Mouse (Mus musculus) midbrain, embryonic 13.5 days (tissue): ENCODE results near the gene Pmis2. TPM values are rescaled to one million over a fixed set of nuclear protein-coding genes. Genes with fewer than 3 reads are reported as not detected.

Experiments used
- ATAC-seq: fragments of 200-750 bp; cut with Nextera tagmentation; 2 replicates; pipeline ENCODE4 v1.8.0; 2017; ENCODE audit warnings: mild to moderate bottlenecking, moderate TSS enrichment, moderate library complexity
- H3K27ac ChIP-seq: fragments of 300-500 bp; sonication (generic); 2 replicates; pipeline ENCODE4 v1.5.1; 2015; ENCODE audit warnings: inconsistent platforms, mild to moderate bottlenecking, moderate library complexity
- H3K27me3 ChIP-seq: fragments of 300-500 bp; sonication (generic); 2 replicates; pipeline ENCODE4 v1.6.1; 2015; ENCODE audit warnings: mild to moderate bottlenecking, inconsistent platforms
- H3K36me3 ChIP-seq: fragments of 300-500 bp; sonication (generic); 2 replicates; pipeline ENCODE4 v1.6.1; 2015; ENCODE audit warnings: mild to moderate bottlenecking, inconsistent platforms
- H3K4me1 ChIP-seq: fragments of 300-500 bp; sonication (generic); replicated peaks from 2 replicates; pipeline ENCODE4 v1.6.1; 2015; ENCODE audit warnings: inconsistent platforms
- H3K4me2 ChIP-seq: fragments of 300-500 bp; sonication (generic); replicated peaks from 2 replicates; pipeline ENCODE4 v1.6.1; 2015; ENCODE audit warnings: moderate library complexity, mild to moderate bottlenecking, inconsistent platforms
- H3K4me3 ChIP-seq: fragments of 300-500 bp; sonication (generic); replicated peaks from 2 replicates; pipeline ENCODE4 v1.5.1; 2015; ENCODE audit warnings: mild to moderate bottlenecking, inconsistent platforms
- H3K9ac ChIP-seq: fragments of 300-500 bp; sonication (generic); replicated peaks from 2 replicates; pipeline ENCODE4 v1.6.1; 2015; ENCODE audit warnings: mild to moderate bottlenecking, inconsistent platforms
- H3K9me3 ChIP-seq: fragments of 300-500 bp; sonication (generic); 2 replicates; pipeline ENCODE4 v1.6.1; 2016; ENCODE audit warnings: mild to moderate bottlenecking, inconsistent platforms
- WGBS: fragments of 180-500 bp; shearing (Covaris S2); methylation state at CpG from one replicate; pipeline ENCODE4 v1.1.7; 2015; 5-methylcytosine and 5-hydroxymethylcytosine counted together
- polyA plus RNA-seq: library from polyadenylated mRNA; unstranded; fragments of >200 nt; fragmentation: Nextera tagmentation; extraction: Ambion mirVana; gene quantifications from 2 replicates; pipeline ENCODE4 v1.2.1, GENCODE M21; 2015

Gene Pmis2
- polyA plus RNA-seq, result not detected in 2 replicates

- no peak within 1 kb of the TSS for H3K4me3 ChIP-seq
- peaks cover 6% of the 10 kb centered on the region; the same call in 1 of the 2 replicates for H3K27me3 ChIP-seq
- WGBS, result 71% methylated on average over 9 of the region's 9 CpGs
- no peaks in the 10 kb centered on the region for H3K36me3 ChIP-seq
- H3K4me1 ChIP-seq, result no peaks in the 10 kb centered on the region
- H3K9me3 ChIP-seq, result no peaks in the 10 kb centered on the region
- H3K27ac ChIP-seq, result no peak within 1 kb of the TSS
- no peak within 1 kb of the TSS for H3K9ac ChIP-seq
- no peak within 1 kb of the TSS for H3K4me2 ChIP-seq
- ATAC-seq, result no peak
These were observed at the start of gene Pmis2 for GRCm38 (mm10) chr7:30671480-30671879. TSS of gene Pmis2 (minus strand) at chr7:30671605.

GRCm38 (mm10) chr7:30719669-30720068 lies 48.3 kb upstream of the Pmis2 start:
- H3K4me3 ChIP-seq, result no peak overlapping the region
- H3K27me3 ChIP-seq, result peaks cover 44% of the 10 kb centered on the region
- H3K9ac ChIP-seq, result no peak overlapping the region
- ATAC-seq, result no peak
- WGBS, result 88% methylated on average over 5 of the region's 5 CpGs
- H3K4me2 ChIP-seq, result no peak overlapping the region
- no peak overlapping the region for H3K27ac ChIP-seq
- no peaks in the 10 kb centered on the region for H3K36me3 ChIP-seq
- no peaks in the 10 kb centered on the region for H3K9me3 ChIP-seq
- peaks cover 16% of the 10 kb centered on the region for H3K4me1 ChIP-seq

- Histone ChIP-seq H3K9me3 (no peaks in the 10 kb centered on the region), H3K9ac (peak overlapping the region; percentile 28; the same call in 1 of the 2 replicates), H3K27me3 (peaks cover 44% of the 10 kb centered on the region), H3K4me3 (peak overlapping the region; percentile 35), H3K27ac (no peak overlapping the region), H3K4me2 (peak overlapping the region; percentile 57), H3K36me3 (no peaks in the 10 kb centered on the region), H3K4me1 (peaks cover 13% of the 10 kb centered on the region)
- 9% methylated on average over 14 of the region's 14 CpGs for WGBS
- ATAC-seq, result no peak
These were observed 46.3 kb upstream of the Pmis2 start for GRCm38 (mm10) chr7:30717716-30718046.

- peaks cover 13% of the 10 kb centered on the region for H3K4me1 ChIP-seq
- H3K9me3 ChIP-seq, result no peaks in the 10 kb centered on the region
- peak; percentile 92 for ATAC-seq
- peak overlapping the region; percentile 57 for H3K4me2 ChIP-seq
- WGBS, result 3% methylated on average over 43 of the region's 43 CpGs
- H3K27me3 ChIP-seq, result peaks cover 44% of the 10 kb centered on the region
- H3K9ac ChIP-seq, result peak overlapping the region; percentile 28; the same call in 1 of the 2 replicates
- H3K27ac ChIP-seq, result no peak overlapping the region
- H3K36me3 ChIP-seq, result no peaks in the 10 kb centered on the region
- H3K4me3 ChIP-seq, result peak overlapping the region; percentile 35
These were observed 45.8 kb upstream of the Pmis2 start for GRCm38 (mm10) chr7:30717006-30717715.

- Histone ChIP-seq H3K36me3 (no peaks in the 10 kb centered on the region), H3K4me2 (no peak within 1 kb of the TSS), H3K4me1 (peaks cover 2% of the 10 kb centered on the region; the same call in 1 of the 2 replicates), H3K4me3 (no peak within 1 kb of the TSS), H3K27me3 (peaks cover 23% of the 10 kb centered on the region), H3K9ac (no peak within 1 kb of the TSS), H3K9me3 (no peaks in the 10 kb centered on the region), H3K27ac (no peak within 1 kb of the TSS)
- ATAC-seq, result no peak
- WGBS, result 87% methylated on average over 3 of the region's 3 CpGs
These were observed 40.5 kb upstream of the Pmis2 start, which contains the start of gene Atp4a for GRCm38 (mm10) chr7:30711942-30712341. TSS of gene Atp4a (plus strand) at chr7:30712209.

- Histone ChIP-seq H3K36me3 (no peaks in the 10 kb centered on the region), H3K4me3 (no peak overlapping the region), H3K4me2 (no peak overlapping the region), H3K27me3 (no peaks in the 10 kb centered on the region), H3K9ac (no peak overlapping the region), H3K4me1 (no peaks in the 10 kb centered on the region), H3K27ac (no peak overlapping the region), H3K9me3 (no peaks in the 10 kb centered on the region)
- 88% methylated on average over 1 of the region's 1 CpGs for WGBS
- no peak for ATAC-seq
These were observed 36.0 kb upstream of the Pmis2 start for GRCm38 (mm10) chr7:30707441-30707840.

- Histone ChIP-seq H3K4me2 (no peak overlapping the region), H3K9ac (no peak overlapping the region), H3K9me3 (no peaks in the 10 kb centered on the region), H3K27ac (no peak overlapping the region), H3K4me3 (no peak overlapping the region), H3K4me1 (no peaks in the 10 kb centered on the region), H3K27me3 (no peaks in the 10 kb centered on the region), H3K36me3 (no peaks in the 10 kb centered on the region)
- WGBS, result 80% methylated on average over 8 of the region's 8 CpGs
- ATAC-seq, result no peak
These were observed 34.9 kb upstream of the Pmis2 start for GRCm38 (mm10) chr7:30706214-30706882.

GRCm38 (mm10) chr7:30698589-30698988 lies 27.2 kb upstream of the Pmis2 start, which contains the start of gene 2200002J24Rik:
TSS of gene 2200002J24Rik (plus strand) at chr7:30698926.
- no peaks in the 10 kb centered on the region for H3K27me3 ChIP-seq
- H3K4me3 ChIP-seq, result no peak within 1 kb of the TSS
- no peaks in the 10 kb centered on the region for H3K4me1 ChIP-seq
- H3K9me3 ChIP-seq, result no peaks in the 10 kb centered on the region
- no peaks in the 10 kb centered on the region for H3K36me3 ChIP-seq
- H3K9ac ChIP-seq, result no peak within 1 kb of the TSS
- H3K27ac ChIP-seq, result no peak within 1 kb of the TSS
- no peak for ATAC-seq
- H3K4me2 ChIP-seq, result no peak within 1 kb of the TSS
- WGBS, result 46% methylated on average over 9 of the region's 9 CpGs

GRCm38 (mm10) chr7:30698101-30698500 lies 26.7 kb upstream of the Pmis2 start:
- no peak for ATAC-seq
- H3K9ac ChIP-seq, result no peak overlapping the region
- H3K4me2 ChIP-seq, result no peak overlapping the region
- H3K4me1 ChIP-seq, result no peaks in the 10 kb centered on the region
- H3K9me3 ChIP-seq, result no peaks in the 10 kb centered on the region
- H3K36me3 ChIP-seq, result no peaks in the 10 kb centered on the region
- no peak overlapping the region for H3K4me3 ChIP-seq
- no peaks in the 10 kb centered on the region for H3K27me3 ChIP-seq
- H3K27ac ChIP-seq, result no peak overlapping the region
- WGBS, result 64% methylated on average over 5 of the region's 5 CpGs

- WGBS, result 76% methylated on average over 6 of the region's 6 CpGs
- H3K4me2 ChIP-seq, result no peak overlapping the region
- H3K27me3 ChIP-seq, result peaks cover 21% of the 10 kb centered on the region
- H3K9ac ChIP-seq, result no peak overlapping the region
- H3K27ac ChIP-seq, result no peak overlapping the region
- ATAC-seq, result no peak
- H3K9me3 ChIP-seq, result no peaks in the 10 kb centered on the region
- no peaks in the 10 kb centered on the region for H3K36me3 ChIP-seq
- H3K4me1 ChIP-seq, result no peaks in the 10 kb centered on the region
- no peak overlapping the region for H3K4me3 ChIP-seq
These were observed 16.9 kb upstream of the Pmis2 start for GRCm38 (mm10) chr7:30688325-30688724.

GRCm38 (mm10) chr7:30683425-30683824 lies 12.0 kb upstream of the Pmis2 start:
- Histone ChIP-seq H3K4me3 (no peak overlapping the region), H3K27ac (no peak overlapping the region), H3K9ac (no peak overlapping the region), H3K4me1 (no peaks in the 10 kb centered on the region), H3K27me3 (peaks cover 20% of the 10 kb centered on the region), H3K9me3 (no peaks in the 10 kb centered on the region), H3K36me3 (no peaks in the 10 kb centered on the region), H3K4me2 (no peak overlapping the region)
- ATAC-seq, result no peak
- 88% methylated on average over 2 of the region's 2 CpGs for WGBS

- Histone ChIP-seq H3K9ac (no peak overlapping the region), H3K27me3 (peaks cover 5% of the 10 kb centered on the region; the same call in 1 of the 2 replicates), H3K9me3 (no peaks in the 10 kb centered on the region), H3K36me3 (no peaks in the 10 kb centered on the region), H3K4me1 (no peaks in the 10 kb centered on the region), H3K27ac (no peak overlapping the region), H3K4me2 (no peak overlapping the region), H3K4me3 (no peak overlapping the region)
- 69% methylated on average over 5 of the region's 5 CpGs for WGBS
- ATAC-seq, result no peak
These were observed 10.5 kb upstream of the Pmis2 start for GRCm38 (mm10) chr7:30681897-30682296.
